Mouse (Mus musculus) MEL (cell line): Measurements from ENCODE around the gene Slc51b.

Source experiments
- GATA1 ChIP-seq: IDR thresholded peaks from 2 replicates; pipeline ENCODE4 v1.6.1; 2011; ENCODE audit warnings: low read depth, low read length, improper control_type of control experiment
- MAX ChIP-seq: IDR thresholded peaks from 2 replicates; pipeline ENCODE4 v1.6.1; 2011; ENCODE audit warnings: low read length, improper control_type of control experiment
- MEF2A ChIP-seq: IDR thresholded peaks from 2 replicates; pipeline ENCODE4 v1.6.1; 2014; ENCODE audit warnings: low read depth, mild to moderate bottlenecking, inconsistent platforms, low read length, improper control_type of control experiment; ENCODE audit not compliant: poor library complexity, insufficient replicate concordance, severe bottlenecking; ENCODE audit errors: extremely low read depth
- POLR2A ChIP-seq, 2 experiments: IDR thresholded peaks; 2 replicates each; pipeline ENCODE4 v1.6.1; 2011 to 2012; ENCODE audit warnings: low read length in 2 of 2, mild to moderate bottlenecking in 2 of 2, control low read depth in 1 of 2, improper control_type of control experiment in 1 of 2, low read depth in 1 of 2, moderate library complexity in 1 of 2; ENCODE audit not compliant: control insufficient read depth in 1 of 2, insufficient read depth in 1 of 2, poor library complexity in 1 of 2
- ZC3H11A ChIP-seq: IDR thresholded peaks from 2 replicates; pipeline ENCODE4 v1.6.1; 2012; ENCODE audit warnings: low read depth, mild to moderate bottlenecking, inconsistent platforms, low read length, improper control_type of control experiment

- TF ChIP-seq MEF2A (no peak), ZC3H11A (peak; percentile 29; the same call in 1 of the 2 replicates), POLR2A (IDR thresholded peaks at IDR 0.05; ENCODE audit: control insufficient read depth in 1 of 2, insufficient read depth in 1 of 2, low read depth in 1 of 2, low read length in 2 of 2, poor library complexity in 1 of 2) (no peak), GATA1 (no peak), MAX (no peak)
Observed at GRCm38 (mm10) chr9:65372449-65372848, 50.3 kb downstream of the Slc51b start.
